In genomic region chr3:93494774-93495173, GRCm38 (mm10) we compare ENCODE assay signal across 25 mouse cellular contexts. TPM values are rescaled to one million over a fixed set of nuclear protein-coding genes. Genes with fewer than 3 reads are reported as not detected.
DNase-seq lines count a peak whose midpoint lies in the region; ATAC-seq and TF ChIP-seq lines count a peak whose summit lies in the region.
"Not testable (repeated sequence)": the region's sequence is repeated elsewhere in the genome, so short reads cannot be mapped to it uniquely, and the experiment has no call there.
"Had no signal": no experiment of that assay in that cellular context is flagged by ENCODE, and none has a peak within 500 bp of the region (broad histone marks: within the 10 kb centered on the region; RNA-seq: fewer than 3 reads in every experiment).

No protein-coding gene starts in this region.

- CTCF ChIA-PET in Patski (lab: Charles Lee), result interaction anchor here (0.7 to 11.9 kb wide), 23 partner anchors 9 to 366 kb away, joined by 3 to 225 read pairs (median 5); partner anchors contain the start of genes S100a10 and S100a11

- H3K4me1 ChIP-seq in hindbrain, postnatal 0 days (ENCODE audit: insufficient read depth, low read length); kidney, postnatal 0 days (replicated peaks; ENCODE audit: insufficient read depth, low read length); lung, embryonic 14.5 days (ENCODE audit: insufficient read depth); stomach, postnatal 0 days (replicated peaks; ENCODE audit: control insufficient read depth, insufficient read depth): not testable (repeated sequence)

- not testable (repeated sequence) for H3K4me2 ChIP-seq in hindbrain, postnatal 0 days (ENCODE audit: low read depth, low read length); kidney, postnatal 0 days (ENCODE audit: low read length); lung, embryonic 14.5 days; stomach, postnatal 0 days (replicated peaks; ENCODE audit: low read depth)

- POLR2A ChIA-PET in Patski (lab: Charles Lee), result interaction anchor here (0.5 to 1.1 kb wide), 2 partner anchors 18 to 129 kb away, joined by 3 read pairs; no protein-coding TSS in a partner anchor

- not testable (repeated sequence) for H3K36me3 ChIP-seq in hindbrain, postnatal 0 days (ENCODE audit: insufficient read depth, low read length); kidney, postnatal 0 days (ENCODE audit: insufficient read depth, low read length); lung, embryonic 14.5 days (ENCODE audit: insufficient read depth); stomach, postnatal 0 days (ENCODE audit: control insufficient read depth, insufficient read depth, low read length)

- WGBS in hindbrain, postnatal 0 days, result 23% methylated on average over 5 of the region's 5 CpGs
- WGBS in kidney, postnatal 0 days, result 27% methylated on average over 5 of the region's 5 CpGs
- 21% methylated on average over 5 of the region's 5 CpGs for WGBS in lung, embryonic 14.5 days
- WGBS in stomach, postnatal 0 days, result 26% methylated on average over 5 of the region's 5 CpGs

- peak; percentile 15 for DNase-seq in 416B (ENCODE audit: low read depth)
- DNase-seq in Patski (ENCODE audit: low read depth, low spot score); hindbrain, postnatal 0 days (ENCODE audit: low spot score); kidney, postnatal 0 days (ENCODE audit: low spot score); lung, embryonic 14.5 days; stomach, postnatal 0 days (ENCODE audit: low spot score): not testable (repeated sequence)

- H3K27me3 ChIP-seq in Patski; hindbrain, postnatal 0 days (ENCODE audit: insufficient read depth, low read length); kidney, postnatal 0 days (ENCODE audit: insufficient read depth, low read length); lung, embryonic 14.5 days (ENCODE audit: insufficient read depth, low read length); stomach, postnatal 0 days (ENCODE audit: control insufficient read depth, insufficient read depth, low read length): not testable (repeated sequence)

- not testable (repeated sequence) for H3K9ac ChIP-seq in hindbrain, postnatal 0 days (replicated peaks; ENCODE audit: low read length); kidney, postnatal 0 days (ENCODE audit: low read depth, low read length); lung, embryonic 14.5 days; stomach, postnatal 0 days (ENCODE audit: low read length)

- not testable (repeated sequence) for ATAC-seq in Patski; hindbrain, postnatal 0 days; kidney, postnatal 0 days (replicated peaks; ENCODE audit: low FRiP score, low read depth); lung, embryonic 14.5 days (ENCODE audit: insufficient read depth); stomach, postnatal 0 days (ENCODE audit: low FRiP score, low TSS enrichment)

- in situ Hi-C loops in Patski (cut with MboI; ENCODE audit: low pct_unique_long_range_greater_than_20kb), result loop anchor here (5.0 kb wide), 3 partner anchors 87 to 382 kb away; no protein-coding TSS in a partner anchor

- not testable (repeated sequence) for H3K27ac ChIP-seq in hindbrain, postnatal 0 days; kidney, postnatal 0 days; lung, embryonic 14.5 days (ENCODE audit: low read depth); stomach, postnatal 0 days (replicated peaks)

- not testable (repeated sequence) for H3K9me3 ChIP-seq in hindbrain, postnatal 0 days (ENCODE audit: low read length); kidney, postnatal 0 days (replicated peaks; ENCODE audit: low read length); lung, embryonic 14.5 days (ENCODE audit: low read depth, low read length); stomach, postnatal 0 days (ENCODE audit: control insufficient read depth, low read length)

- H3K4me3 ChIP-seq in hindbrain, postnatal 0 days (ENCODE audit: low read length); kidney, postnatal 0 days (replicated peaks; ENCODE audit: low read depth, low read length); lung, embryonic 14.5 days (ENCODE audit: low read depth, low read length); stomach, postnatal 0 days (ENCODE audit: low read depth, low read length): not testable (repeated sequence)

- not testable (repeated sequence) for TF ChIP-seq EP300 in stomach, postnatal 0 days (optimal IDR thresholded peaks at IDR 0.05)

- peak; percentile 81 for TF ChIP-seq CTCF in Patski (IDR thresholded peaks at IDR 0.05)
- TF ChIP-seq CTCF in hindbrain, postnatal 0 days (IDR thresholded peaks at IDR 0.05; ENCODE audit: low read depth), result peak; percentile 32
- peak; percentile 59 for TF ChIP-seq CTCF in kidney, postnatal 0 days (IDR thresholded peaks at IDR 0.05; ENCODE audit: low read depth)
- TF ChIP-seq CTCF in lung, embryonic 14.5 days (IDR thresholded peaks at IDR 0.05; ENCODE audit: low read depth), result peak; percentile 36; the same call in 1 of the 2 replicates
- peak; percentile 50 for TF ChIP-seq CTCF in stomach, postnatal 0 days (IDR thresholded peaks at IDR 0.05; ENCODE audit: low read depth)

RNA-seq across cellular contexts. Expression of gene S100a11, which starts 25.5 kb away (rescaled TPM):
- 3,178 TPM for polyA plus RNA-seq in Patski (2021)
- total RNA-seq in hindbrain, postnatal 0 days (2014; rRNA removed), result 9.7 and 16.4 TPM in 2 replicates
- polyA plus RNA-seq in hindbrain, postnatal 0 days (2015; fragmentation: Nextera tagmentation; extraction: Ambion mirVana), result 234 and 235 TPM in 2 replicates
- 2,066 and 2,191 TPM in 2 replicates for polyA plus RNA-seq in kidney, postnatal 0 days (2015; fragmentation: Nextera tagmentation; extraction: Ambion mirVana)
- polyA plus RNA-seq in lung, embryonic 14.5 days (2014; fragmentation: Nextera tagmentation; extraction: Ambion mirVana), result 861 and 982 TPM in 2 replicates
- polyA plus RNA-seq in stomach, postnatal 0 days (2015; fragmentation: Nextera tagmentation; extraction: Ambion mirVana), result 1,952 and 2,093 TPM in 2 replicates
- total RNA-seq: G1E had no signal
- polyA plus RNA-seq: G1E had no signal

RNA-seq across cellular contexts. Expression of gene Tchhl1, which starts 26.2 kb away (rescaled TPM):
- 0.03 TPM for polyA plus RNA-seq in Patski (2021)
- not detected in 2 replicates for total RNA-seq in hindbrain, postnatal 0 days (2014; rRNA removed)
- polyA plus RNA-seq in hindbrain, postnatal 0 days (2015; fragmentation: Nextera tagmentation; extraction: Ambion mirVana), result not detected in 2 replicates
- polyA plus RNA-seq in kidney, postnatal 0 days (2015; fragmentation: Nextera tagmentation; extraction: Ambion mirVana), result 0.28 and 0.33 TPM in 2 replicates
- not detected in 2 replicates for polyA plus RNA-seq in lung, embryonic 14.5 days (2014; fragmentation: Nextera tagmentation; extraction: Ambion mirVana)
- not detected in 2 replicates for polyA plus RNA-seq in stomach, postnatal 0 days (2015; fragmentation: Nextera tagmentation; extraction: Ambion mirVana)
- total RNA-seq: common myeloid progenitor, adult 5-6 weeks; gastrocnemius, adult 8-10 months; gastrocnemius, postnatal 25 days; heart, adult 18-20 months; heart, postnatal 14 days; heart, postnatal 4 days had no signal
- polyA plus RNA-seq: adrenal gland, adult 2 months; C2C12; CD4-positive, CD25-positive, alpha-beta regulatory T cell, adult 4 months; cerebellum, adult 2 months; embryonic facial prominence, embryonic 12.5 days; forebrain, embryonic 11.5 days; forebrain, embryonic 14.5 days; G1E; heart, embryonic 12.5 days; heart, embryonic 15.5 days; hindbrain, embryonic 11.5 days; hindbrain, embryonic 14.5 days; intestine, embryonic 14.5 days had no signal

RNA-seq across cellular contexts. Expression of gene Tchh, which starts 52.6 kb away (rescaled TPM):
- 3.6 TPM for polyA plus RNA-seq in Patski (2021)
- total RNA-seq in hindbrain, postnatal 0 days (2014; rRNA removed), result 0.11 and 0.21 TPM in 2 replicates
- polyA plus RNA-seq in hindbrain, postnatal 0 days (2015; fragmentation: Nextera tagmentation; extraction: Ambion mirVana), result 2.0 and 2.5 TPM in 2 replicates
- 6.7 and 7.1 TPM in 2 replicates for polyA plus RNA-seq in kidney, postnatal 0 days (2015; fragmentation: Nextera tagmentation; extraction: Ambion mirVana)
- 1.4 and 1.9 TPM in 2 replicates for polyA plus RNA-seq in lung, embryonic 14.5 days (2014; fragmentation: Nextera tagmentation; extraction: Ambion mirVana)
- polyA plus RNA-seq in stomach, postnatal 0 days (2015; fragmentation: Nextera tagmentation; extraction: Ambion mirVana), result 0.86 and 1.1 TPM in 2 replicates
- total RNA-seq: common myeloid progenitor, adult 5-6 weeks had no signal
- polyA plus RNA-seq: CD4-positive, CD25-positive, alpha-beta regulatory T cell, adult 4 months; G1E had no signal
